Mouse (Mus musculus) bone marrow, adult 2 months (tissue): ENCODE data around the gene Rbm47.

Experiments
- CTCF ChIP-seq: fragments of 200-500 bp; IDR thresholded peaks from 2 replicates; pipeline ENCODE4 v1.5.1; 2011; ENCODE audit warnings: low read length, control low read depth; ENCODE audit not compliant: control insufficient read depth, insufficient read depth
- POLR2A ChIP-seq: fragments of 200-500 bp; IDR thresholded peaks from 2 replicates; pipeline ENCODE4 v1.6.1; 2011; ENCODE audit warnings: low read depth, mild to moderate bottlenecking, control low read depth, low read length, borderline replicate concordance; ENCODE audit not compliant: control insufficient read depth

DNA sequence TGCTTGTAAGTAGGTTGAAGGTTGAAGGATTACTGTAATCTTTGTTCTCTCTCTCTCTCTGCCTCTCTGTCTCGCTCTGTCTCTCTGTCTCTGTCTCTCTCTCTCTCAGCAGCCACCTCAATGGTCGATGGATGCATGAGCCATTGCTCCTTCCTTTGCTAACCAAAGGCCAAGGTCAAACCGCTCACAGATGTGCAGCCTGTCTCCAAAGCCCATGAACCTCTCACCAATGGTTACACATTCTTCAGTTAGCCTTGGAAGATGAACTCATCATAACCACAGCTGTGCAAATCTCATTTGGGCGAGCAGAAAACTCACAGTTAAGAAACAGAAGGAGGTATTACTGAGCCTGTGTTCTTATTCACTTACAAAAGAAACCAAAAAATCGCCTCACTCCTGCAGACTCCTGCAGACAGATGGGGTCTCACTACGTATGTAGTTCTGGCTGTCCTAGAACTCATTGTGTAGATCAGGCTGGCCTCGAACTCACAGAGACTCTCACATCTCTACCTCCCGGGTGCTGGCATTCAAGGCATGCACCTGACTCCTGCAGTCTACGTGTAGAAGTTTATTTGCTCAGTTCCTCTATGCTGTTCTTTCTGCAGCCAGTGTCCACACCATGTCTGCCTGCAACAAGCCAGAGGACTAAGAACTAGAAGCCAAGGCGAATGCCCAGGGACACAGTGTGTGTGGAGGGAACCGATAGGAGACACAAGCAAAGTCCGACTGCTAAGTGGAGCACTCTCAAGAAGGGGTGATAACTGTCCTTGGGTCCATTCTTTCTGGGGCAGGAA, 49.4 kb downstream of the Rbm47 start:
- no peak for TF ChIP-seq POLR2A
- no peak for TF ChIP-seq CTCF
